Comparison of ENCODE assay signal across 27 mouse cellular contexts in genomic region chr2:116923684-116924083, GRCm38 (mm10). TPM values are rescaled to one million over a fixed set of nuclear protein-coding genes. Genes with fewer than 3 reads are reported as not detected.
DNase-seq lines count a peak whose midpoint lies in the region; ATAC-seq and TF ChIP-seq lines count a peak whose summit lies in the region.
"Had no signal": no experiment of that assay in that cellular context is flagged by ENCODE, and none has a peak within 500 bp of the region (broad histone marks: within the 10 kb centered on the region; RNA-seq: fewer than 3 reads in every experiment).

No protein-coding gene starts in this region.

- H3K27me3 ChIP-seq in embryonic facial prominence, embryonic 14.5 days (replicated peaks; ENCODE audit: control insufficient read depth, insufficient read depth, low read length), result no peaks in the 10 kb centered on the region
- no peaks in the 10 kb centered on the region for H3K27me3 ChIP-seq in embryonic facial prominence, embryonic 10.5 days (replicated peaks; ENCODE audit: low read depth, poor library complexity, severe bottlenecking)
- H3K27me3 ChIP-seq: forebrain, embryonic 15.5 days; heart, embryonic 15.5 days; hindbrain, embryonic 13.5 days had no signal

- no peak overlapping the region for H3K4me2 ChIP-seq in embryonic facial prominence, embryonic 14.5 days (ENCODE audit: low read depth, low read length)
- H3K4me2 ChIP-seq: forebrain, embryonic 15.5 days; heart, embryonic 11.5 days; heart, embryonic 15.5 days; hindbrain, embryonic 13.5 days had no signal

- no peak overlapping the region for H3K4me3 ChIP-seq in embryonic facial prominence, embryonic 14.5 days (ENCODE audit: low read depth, low read length)
- H3K4me3 ChIP-seq in embryonic facial prominence, embryonic 10.5 days, result no peak overlapping the region
- no peak overlapping the region for H3K4me3 ChIP-seq in layer of hippocampus, adult 2 months
- H3K4me3 ChIP-seq in left cerebral cortex, adult 2 months, result no peak overlapping the region
- H3K4me3 ChIP-seq in bone marrow macrophage, adult 2 months (ENCODE audit: insufficient read depth, low read length), result no peak overlapping the region
- H3K4me3 ChIP-seq: forebrain, embryonic 15.5 days; gastrocnemius, adult 2 months; heart, embryonic 15.5 days; hindbrain, embryonic 13.5 days had no signal

- H3K9me3 ChIP-seq in embryonic facial prominence, embryonic 14.5 days (ENCODE audit: control insufficient read depth, low read length), result 0 out of 2 replicates have a peak, but pooled peaks cover 3% of the 10 kb centered on the region
- H3K9me3 ChIP-seq in embryonic facial prominence, embryonic 10.5 days, result no peaks in the 10 kb centered on the region
- H3K9me3 ChIP-seq: forebrain, embryonic 15.5 days; heart, embryonic 15.5 days; hindbrain, embryonic 13.5 days had no signal

- intact Hi-C loops in left cerebral cortex, adult 2 months (cut with DNase I), result loop anchor here (2.0 kb wide), 2 partner anchors 37 to 95 kb away; no protein-coding TSS in a partner anchor

- WGBS in embryonic facial prominence, embryonic 14.5 days, result 78% methylated on average over 3 of the region's 3 CpGs
- 93% methylated on average over 3 of the region's 3 CpGs for WGBS in embryonic facial prominence, embryonic 10.5 days

- no peaks in the 10 kb centered on the region for H3K36me3 ChIP-seq in embryonic facial prominence, embryonic 14.5 days (ENCODE audit: control insufficient read depth, insufficient read depth, low read length)
- H3K36me3 ChIP-seq in embryonic facial prominence, embryonic 10.5 days (replicated peaks), result no peaks in the 10 kb centered on the region
- H3K36me3 ChIP-seq: forebrain, embryonic 15.5 days; G1E; heart, embryonic 15.5 days; hindbrain, embryonic 13.5 days had no signal

- no peak for TF ChIP-seq CTCF in layer of hippocampus, adult 2 months (conservative IDR thresholded peaks at IDR 0.05)
- TF ChIP-seq CTCF in left cerebral cortex, adult 2 months (IDR thresholded peaks at IDR 0.05), result no peak
- TF ChIP-seq CTCF in bone marrow macrophage, adult 2 months (IDR thresholded peaks at IDR 0.05; ENCODE audit: low read depth, low read length), result no peak

- no peak overlapping the region for H3K9ac ChIP-seq in embryonic facial prominence, embryonic 14.5 days (ENCODE audit: low read depth, low read length)
- H3K9ac ChIP-seq: forebrain, embryonic 15.5 days; heart, embryonic 15.5 days; hindbrain, embryonic 13.5 days had no signal

- TF ChIP-seq POLR2A in bone marrow macrophage, adult 2 months (IDR thresholded peaks at IDR 0.05; ENCODE audit: borderline replicate concordance, low read depth, low read length), result no peak

- H3K27ac ChIP-seq in embryonic facial prominence, embryonic 14.5 days (replicated peaks; ENCODE audit: low read depth, low read length), result no peak overlapping the region
- H3K27ac ChIP-seq in embryonic facial prominence, embryonic 10.5 days (replicated peaks), result no peak overlapping the region
- H3K27ac ChIP-seq in layer of hippocampus, adult 2 months, result 0 out of 2 replicates have a peak overlapping the region, but pooled peaks have one; percentile 20
- H3K27ac ChIP-seq in left cerebral cortex, adult 2 months, result peak overlapping the region; percentile 76
- peak overlapping the region; percentile 36; the same call in 1 of the 2 replicates for H3K27ac ChIP-seq in bone marrow macrophage, adult 2 months (ENCODE audit: insufficient read depth, low read depth, low read length)
- H3K27ac ChIP-seq: forebrain, embryonic 15.5 days; gastrocnemius, adult 2 months; heart, embryonic 15.5 days; hindbrain, embryonic 13.5 days; hindbrain, postnatal 0 days had no signal

- peak; percentile 49 for DNase-seq in embryonic facial prominence, embryonic 14.5 days (ENCODE audit: low spot score)
- DNase-seq in embryonic facial prominence, embryonic 10.5 days (ENCODE audit: low spot score), result no peak
- DNase-seq in layer of hippocampus, adult 2 months (ENCODE audit: low spot score in 2 of 2), result peak in 1 of 2 experiments; percentile 47
- DNase-seq in layer of hippocampus, adult 9-10 months (ENCODE audit: low spot score), result no peak
- DNase-seq in left cerebral cortex, adult 2 months (ENCODE audit: extremely low spot score in 1 of 2, low spot score in 2 of 2), result no peak
- DNase-seq in left cerebral cortex, adult 8-10 months (ENCODE audit: low spot score in 2 of 2), result no peak
- DNase-seq in spleen, postnatal 14 days (ENCODE audit: low spot score in 2 of 2), result no peak
- DNase-seq: adrenal gland, adult 8-10 months; adrenal gland, postnatal 36 days; B cell, adult 2 months; cerebellum, adult 18-20 months; cerebellum, adult 9-11 months; gastrocnemius, adult 2 months; gastrocnemius, postnatal 36 days; heart, postnatal 14 days had no signal

- no peaks in the 10 kb centered on the region for H3K4me1 ChIP-seq in embryonic facial prominence, embryonic 14.5 days (ENCODE audit: control insufficient read depth, insufficient read depth, low read length)
- H3K4me1 ChIP-seq in embryonic facial prominence, embryonic 10.5 days, result no peaks in the 10 kb centered on the region
- peaks cover 22% of the 10 kb centered on the region for H3K4me1 ChIP-seq in bone marrow macrophage, adult 2 months (ENCODE audit: control insufficient read depth, insufficient read depth, low read length)
- H3K4me1 ChIP-seq: hindbrain, embryonic 13.5 days had no signal

- no peak for ATAC-seq in embryonic facial prominence, embryonic 14.5 days (ENCODE audit: low read depth)
- ATAC-seq: CD4-positive, CD25-positive, alpha-beta regulatory T cell, adult 4 months; forebrain, embryonic 15.5 days; hindbrain, postnatal 0 days had no signal

RNA-seq across cellular contexts. Expression of gene Tmco5, which starts 45.2 kb away (rescaled TPM):
- polyA plus RNA-seq in embryonic facial prominence, embryonic 14.5 days (2014; fragmentation: Nextera tagmentation; extraction: Ambion mirVana), result not detected in 2 replicates
- not detected in 2 replicates for polyA plus RNA-seq in embryonic facial prominence, embryonic 10.5 days (2016; fragmentation: Nextera tagmentation; extraction: Ambion mirVana)
- 1 to 10 TPM; 1.5 to 2.3 TPM for total RNA-seq in layer of hippocampus, adult 2 months (2021)
- 1 to 10 TPM; 4.1 to 4.2 TPM for total RNA-seq in left cerebral cortex, adult 2 months (2021)
- total RNA-seq in left cerebral cortex, adult 8-10 months (2022), result 1 to 10 TPM in 3 of 4 experiments, under 1 TPM in 1; 0.44 to 2.9 (median 1.6) TPM
- not detected in 2 replicates for polyA plus RNA-seq in bone marrow macrophage, adult 2 months (2012; ENCODE audit: insufficient read depth, insufficient read length, missing spikeins)
- total RNA-seq: adrenal gland, adult 8-10 months; adrenal gland, postnatal 36 days; G1E; gastrocnemius, adult 2 months; gastrocnemius, postnatal 36 days; heart, adult 18-20 months; heart, postnatal 14 days; hematopoietic stem cell, adult 5-6 weeks; hindbrain, postnatal 0 days had no signal
- polyA plus RNA-seq: CD4-positive, CD25-positive, alpha-beta regulatory T cell, adult 4 months; embryonic facial prominence, embryonic 11.5 days; forebrain, embryonic 11.5 days; forebrain, embryonic 15.5 days; G1E; heart, embryonic 11.5 days; heart, embryonic 15.5 days; hindbrain, embryonic 13.5 days; hindbrain, postnatal 0 days had no signal

Comparison
In these comparisons a context has a peak if more than half of its experiments do, and no peak if none do; other contexts are left out.
1. H3K27ac ChIP-seq: peak in layer of hippocampus, adult 2 months (single experiment), left cerebral cortex, adult 2 months (single experiment) and bone marrow macrophage, adult 2 months (single experiment); none in embryonic facial prominence, embryonic 14.5 days (single experiment) and embryonic facial prominence, embryonic 10.5 days (single experiment).